Mouse (Mus musculus) myocyte (in vitro differentiated cells): ENCODE results near the gene Stfa2l1.
"Not testable (repeated sequence)": the region's sequence is repeated elsewhere in the genome, so short reads cannot be mapped to it uniquely, and the experiment has no call there.

Experiments used
- CEBPB ChIP-seq: IDR thresholded peaks from 2 replicates; pipeline ENCODE4 v1.6.1; 2011; ENCODE audit warnings: mild to moderate bottlenecking, moderate library complexity; ENCODE audit not compliant: poor library complexity, insufficient read depth, severe bottlenecking
- E2F4 ChIP-seq: IDR thresholded peaks from one replicate; pipeline ENCODE4 v1.6.1; 2011; ENCODE audit warnings: mild to moderate bottlenecking, control low read depth, moderate library complexity; ENCODE audit not compliant: insufficient read depth
- MAX ChIP-seq: IDR thresholded peaks from one replicate; pipeline ENCODE4 v1.6.1; 2011; ENCODE audit warnings: low read depth, mild to moderate bottlenecking, control low read depth
- MYOD1 ChIP-seq, 3 experiments: IDR thresholded peaks; one replicate each; pipeline ENCODE4 v1.6.1; 2011; ENCODE audit warnings: control low read depth in 2 of 3, low read depth in 2 of 3, mild to moderate bottlenecking in 2 of 3, moderate library complexity in 1 of 3; ENCODE audit not compliant: insufficient read length in 2 of 3, control insufficient read depth in 1 of 3
- MYOG ChIP-seq, 3 experiments: IDR thresholded peaks; one replicate each; pipeline ENCODE4 v1.6.1; 2011; ENCODE audit warnings: control low read depth in 2 of 3, low read depth in 2 of 3, mild to moderate bottlenecking in 2 of 3; ENCODE audit not compliant: insufficient read length in 2 of 3, control insufficient read depth in 1 of 3, insufficient read depth in 1 of 3
- POLR2A ChIP-seq: IDR thresholded peaks from one replicate; pipeline ENCODE4 v1.6.1; 2011; ENCODE audit warnings: low read depth, mild to moderate bottlenecking, control low read depth, moderate library complexity; ENCODE audit not compliant: insufficient read length
- POLR2AphosphoS2 ChIP-seq: IDR thresholded peaks from one replicate; pipeline ENCODE4 v1.6.1; 2011; ENCODE audit warnings: low read depth, control low read depth; ENCODE audit not compliant: insufficient read length
- REST ChIP-seq: IDR thresholded peaks from one replicate; pipeline ENCODE4 v1.6.1; 2011; ENCODE audit warnings: mild to moderate bottlenecking, control low read depth, moderate library complexity; ENCODE audit not compliant: insufficient read depth, insufficient read length
- SRF ChIP-seq: IDR thresholded peaks from one replicate; pipeline ENCODE4 v1.6.1; 2011; ENCODE audit warnings: low read depth; ENCODE audit not compliant: control insufficient read depth, insufficient read length
- TCF12 ChIP-seq: IDR thresholded peaks from one replicate; pipeline ENCODE4 v1.6.1; 2011; ENCODE audit warnings: mild to moderate bottlenecking, control low read depth; ENCODE audit not compliant: poor library complexity, insufficient read depth, severe bottlenecking
- TCF3 ChIP-seq: IDR thresholded peaks from one replicate; pipeline ENCODE4 v1.6.1; 2011; ENCODE audit warnings: low read depth, control low read depth; ENCODE audit not compliant: insufficient read length
- USF1 ChIP-seq: IDR thresholded peaks from one replicate; pipeline ENCODE4 v1.6.1; 2011; ENCODE audit warnings: low read depth, mild to moderate bottlenecking, control low read depth, moderate library complexity

- not testable (repeated sequence) for TF ChIP-seq CEBPB; E2F4; POLR2A; MAX; USF1; SRF; TCF3; MYOG (IDR thresholded peaks at IDR 0.05; ENCODE audit: control insufficient read depth in 1 of 3, insufficient read depth in 1 of 3, insufficient read length in 2 of 3, low read depth in 2 of 3); POLR2AphosphoS2; MYOD1 (IDR thresholded peaks at IDR 0.05; ENCODE audit: control insufficient read depth in 1 of 3, insufficient read length in 2 of 3, low read depth in 2 of 3); TCF12; REST
Observed at GRCm38 (mm10) chr16:36115751-36116150, 40.9 kb upstream of the Stfa2l1 start.
